Mouse (Mus musculus) neutrophil, adult 5-6 weeks (primary cell): ENCODE results near the gene Cdca8. TPM values are rescaled to one million over a fixed set of nuclear protein-coding genes. Genes with fewer than 3 reads are reported as not detected.
"Not testable (repeated sequence)": the region's sequence is repeated elsewhere in the genome, so short reads cannot be mapped to it uniquely, and the experiment has no call there.

ENCODE experiments used
- ATAC-seq: fragments of 151-379, 151-347 bp; 2 replicates; pipeline ENCODE4 v1.8.0; 2017; ENCODE audit warnings: mild to moderate bottlenecking, moderate TSS enrichment; ENCODE audit not compliant: insufficient number of reproducible peaks, poor library complexity, low FRiP score, severe bottlenecking; ENCODE audit errors: extremely low read depth
- total RNA-seq: library from RNA; stranded (forward); fragments of 200-1000 nt; gene quantifications from 2 replicates; pipeline ENCODE4 v1.2.3, GENCODE M21; 2017

The Cdca8 gene
- 0.93 and 2.1 TPM in 2 replicates for total RNA-seq

DNA sequence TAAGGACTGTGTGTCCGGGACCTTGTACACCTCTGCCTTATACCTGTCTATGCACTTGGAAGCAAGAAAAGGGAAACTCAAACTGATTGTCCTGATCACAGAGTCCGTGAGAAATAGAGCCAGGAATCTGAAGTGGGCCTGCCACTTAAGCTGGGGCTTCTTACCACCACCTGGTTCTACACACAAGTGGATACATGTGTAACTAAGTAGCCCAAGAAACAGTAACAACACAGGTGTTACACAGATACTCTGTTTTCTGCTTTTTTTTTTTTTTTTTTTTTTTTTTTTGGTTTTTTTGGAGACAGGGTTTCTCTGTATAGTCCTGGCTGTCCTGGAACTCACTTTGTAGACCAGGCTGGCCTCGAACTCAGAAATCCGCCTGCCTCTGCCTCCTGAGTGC lies at the start of gene Cdca8:
Gene Cdca8, minus strand, starts transcription at position 101 of the 400 bp plus-strand sequence.
- not testable (repeated sequence) for ATAC-seq

DNA sequence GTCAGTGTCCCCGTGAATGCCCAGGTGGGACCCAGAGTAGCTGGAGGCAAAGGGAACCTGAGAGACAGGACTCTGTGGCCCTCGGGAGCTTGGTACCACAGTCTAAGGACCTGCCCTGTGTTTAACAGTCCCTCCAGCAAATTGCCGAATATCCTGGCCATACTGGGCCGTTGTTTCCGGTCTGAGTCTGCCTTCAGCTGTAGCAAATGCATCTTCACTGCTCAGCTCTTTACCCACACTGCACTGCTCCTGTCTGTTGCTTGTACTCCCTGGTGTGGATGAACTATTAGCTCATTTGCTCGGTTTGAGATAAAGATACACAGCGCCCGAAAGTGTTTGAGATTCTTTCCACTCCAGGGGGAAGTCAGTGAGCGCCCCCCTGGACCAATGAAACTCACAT lies 49.3 kb upstream of the Cdca8 start:
- ATAC-seq = no peak

DNA sequence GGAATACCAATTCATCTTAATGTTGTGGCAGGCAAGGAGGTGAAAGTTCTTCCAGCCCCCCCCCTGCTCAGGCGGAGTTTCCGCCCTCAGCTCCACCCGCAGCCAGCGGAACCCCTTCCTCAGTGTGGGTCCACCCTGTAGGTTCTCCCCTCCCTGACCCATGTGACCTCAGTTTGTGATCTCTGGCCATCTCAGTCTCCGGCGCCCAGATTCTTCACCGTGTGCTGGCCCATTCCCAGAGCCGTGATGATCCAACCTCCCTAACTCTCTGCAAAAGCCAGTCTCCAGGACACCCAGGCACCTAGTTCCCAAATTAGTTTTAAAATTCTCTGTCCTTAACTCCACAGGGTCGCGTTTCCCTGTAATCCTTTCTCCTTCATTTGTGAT lies 48.6 kb upstream of the Cdca8 start:
- no peak for ATAC-seq

DNA sequence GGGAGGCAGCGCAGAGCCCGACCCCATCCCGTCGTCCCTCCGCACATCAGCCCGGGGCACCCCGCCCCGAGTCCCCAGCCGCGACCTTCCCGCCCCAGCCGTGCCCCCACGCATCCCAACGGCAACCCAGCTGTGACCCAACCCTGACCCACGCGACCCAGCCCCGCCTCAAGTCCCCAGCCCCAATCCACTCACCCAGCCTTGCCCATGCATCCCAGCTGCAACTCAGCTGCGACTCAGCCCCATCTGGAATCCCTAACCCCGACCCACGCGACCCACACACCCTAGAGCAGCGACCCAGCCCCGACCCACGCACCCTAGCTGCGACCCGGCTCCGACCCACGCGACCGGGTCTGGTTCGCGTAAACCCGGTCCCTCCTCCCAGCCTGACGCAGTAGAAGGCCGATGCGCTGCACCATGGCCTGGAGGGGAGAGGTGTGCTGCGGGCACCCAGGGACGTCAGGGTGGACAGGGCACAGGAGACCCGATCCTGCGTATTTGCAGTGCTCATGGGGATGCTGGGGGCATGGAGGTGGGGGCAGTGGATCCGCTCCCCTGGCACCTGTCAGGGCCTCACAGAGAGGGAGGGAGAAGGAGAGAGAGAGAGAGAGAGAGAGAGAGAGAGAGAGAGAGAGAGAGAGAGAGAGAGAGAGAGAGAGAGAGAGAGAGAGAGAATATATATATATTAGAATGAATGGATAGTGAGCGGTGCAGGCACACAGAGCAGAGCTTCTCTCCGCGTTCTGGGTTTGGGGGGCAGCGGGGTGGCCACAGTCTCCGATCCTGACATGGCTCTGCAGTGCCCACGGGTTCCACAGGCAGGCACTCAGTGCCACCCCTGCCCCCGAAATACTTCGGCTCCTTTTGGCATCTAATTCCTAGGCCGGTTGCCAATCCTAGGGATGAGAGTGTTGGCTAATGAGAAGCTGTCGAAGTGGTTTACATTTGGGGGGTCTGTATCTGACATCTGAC lies 47.9 kb upstream of the Cdca8 start:
- no peak for ATAC-seq

DNA sequence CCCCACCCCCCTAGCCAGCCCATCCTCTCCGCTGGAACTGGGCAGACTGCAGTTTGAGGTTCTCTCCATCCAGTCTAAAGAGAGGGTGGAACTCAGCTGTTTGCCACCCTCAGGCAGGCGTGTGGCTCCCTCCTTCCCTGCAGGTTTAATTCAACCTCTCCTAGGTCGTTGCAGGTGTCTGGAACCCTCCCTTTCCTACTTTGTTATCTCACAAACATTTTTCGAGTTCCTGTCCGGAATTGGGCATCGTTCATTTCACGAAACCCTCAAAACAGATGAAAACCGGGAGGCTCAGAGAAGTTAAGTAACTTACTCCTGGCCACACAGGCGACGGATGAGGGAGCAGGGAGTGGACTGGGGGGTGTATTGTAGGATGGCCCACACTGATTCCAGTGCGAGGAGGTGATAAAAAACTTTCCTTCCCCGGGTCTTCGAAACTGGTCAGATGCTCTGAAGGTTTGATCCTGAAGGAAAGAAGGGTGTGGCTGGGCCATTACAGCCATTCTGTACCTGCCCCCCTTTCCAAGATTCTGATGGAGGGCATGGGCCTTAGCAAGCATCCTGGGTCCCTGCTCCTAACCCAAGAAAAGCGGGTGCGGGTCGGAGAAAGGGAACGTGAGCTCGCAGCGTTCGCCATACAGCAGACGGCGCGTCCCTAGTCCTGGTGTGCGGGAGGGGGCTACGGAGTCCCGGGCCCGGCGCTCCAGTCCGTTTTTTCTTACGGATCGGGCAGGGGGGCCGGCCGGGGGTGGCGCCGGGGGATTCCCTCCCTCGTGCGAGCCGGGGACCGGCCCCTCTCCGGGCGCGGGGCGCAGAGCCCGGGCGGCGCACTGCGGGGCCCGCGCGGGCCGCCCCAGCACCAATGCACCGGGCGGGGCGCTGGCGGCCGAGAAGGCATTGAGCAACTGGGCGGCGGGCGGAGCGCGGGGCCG lies 46.8 kb upstream of the Cdca8 start, which contains the start of gene Rspo1:
Gene Rspo1, plus strand, starts transcription at position 760 of the 932 bp plus-strand sequence.
- no peak for ATAC-seq

DNA sequence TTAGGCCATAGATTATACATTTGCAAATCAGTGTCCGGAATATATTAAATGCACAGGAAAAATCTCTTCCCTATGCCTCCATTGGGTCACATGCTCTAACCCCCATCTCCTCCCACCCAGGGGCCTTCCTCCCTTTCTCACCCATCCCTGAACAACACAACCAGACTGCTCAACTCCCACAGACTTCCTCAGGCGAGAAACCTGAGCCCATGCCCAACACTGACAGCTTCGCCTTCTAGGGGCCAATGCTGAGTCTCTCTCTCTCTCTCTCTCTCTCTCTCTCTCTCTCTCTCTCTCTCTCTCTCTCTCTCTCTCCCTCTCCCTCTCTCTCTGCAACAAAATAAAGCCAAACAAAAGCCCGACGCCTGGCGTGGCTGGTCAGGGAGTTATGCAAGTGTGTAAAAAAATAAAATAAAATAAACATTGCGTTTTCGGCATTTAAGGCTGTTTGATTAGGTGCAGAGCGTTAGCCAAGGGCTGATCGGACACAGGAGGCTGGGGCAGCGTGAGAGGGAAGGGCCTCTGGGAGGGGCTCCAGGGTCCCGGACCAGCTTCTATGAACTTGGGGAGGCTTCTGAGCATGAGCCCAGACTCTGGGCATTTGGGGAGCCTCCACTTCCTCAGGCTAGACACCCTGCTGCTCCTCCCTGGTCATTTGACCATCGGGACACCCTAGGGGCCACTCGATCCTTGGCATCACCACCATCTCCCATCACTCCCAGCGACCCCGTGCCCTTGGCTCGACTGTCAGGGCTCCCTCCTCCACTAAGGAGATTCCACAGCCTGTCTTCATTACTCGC lies 46.0 kb upstream of the Cdca8 start:
- no peak for ATAC-seq

DNA sequence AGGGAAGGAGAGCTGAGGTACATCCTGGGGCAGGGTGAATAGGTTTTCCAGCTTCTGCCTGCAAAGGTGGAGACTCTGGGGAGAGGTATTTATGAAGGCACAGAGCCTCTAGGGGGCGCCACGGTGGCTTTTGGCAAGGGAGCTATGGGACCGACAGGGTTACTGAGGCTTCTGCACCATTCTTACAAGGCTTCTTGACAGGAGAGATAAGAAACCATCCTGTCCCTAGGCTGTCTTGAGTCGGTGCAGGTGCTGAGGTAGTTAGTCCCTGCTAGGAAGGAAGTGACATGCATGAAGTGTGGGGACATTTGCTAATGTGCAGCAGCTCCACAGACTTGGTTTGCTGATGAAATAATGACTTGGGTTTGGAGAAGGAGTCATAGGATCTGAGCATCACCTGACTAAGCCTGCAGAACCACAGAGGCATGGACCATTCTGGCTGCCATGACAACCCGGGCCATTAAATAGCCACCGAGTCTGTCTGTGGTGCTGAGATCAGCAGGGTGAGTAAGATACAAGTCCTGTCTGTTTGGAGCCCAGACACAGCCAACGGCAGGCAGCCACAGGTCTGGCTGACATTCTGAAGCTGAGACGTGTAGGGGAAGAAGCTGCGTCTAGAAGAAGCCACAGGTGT lies 44.9 kb upstream of the Cdca8 start:
- ATAC-seq = no peak

DNA sequence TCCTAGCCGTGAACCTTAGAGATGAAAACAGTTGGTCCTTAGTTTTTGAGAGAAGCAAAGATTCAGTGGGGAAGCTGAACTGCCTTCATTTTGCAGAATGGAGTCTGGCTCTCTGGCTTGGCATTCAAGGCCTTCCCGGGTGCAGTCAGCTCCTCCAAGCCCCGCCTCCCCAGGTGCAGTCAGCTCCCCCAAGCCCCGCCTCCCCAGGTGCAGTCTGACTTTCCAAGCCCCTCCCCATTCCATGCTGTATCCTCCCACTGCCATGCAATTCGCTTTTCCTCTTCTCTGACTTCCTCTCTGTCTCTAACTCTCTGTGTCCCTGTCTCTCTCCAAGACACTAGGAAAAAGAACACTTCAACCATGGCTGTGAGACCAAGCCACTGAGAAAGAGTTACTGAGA lies 39.1 kb upstream of the Cdca8 start:
- ATAC-seq = no peak

DNA sequence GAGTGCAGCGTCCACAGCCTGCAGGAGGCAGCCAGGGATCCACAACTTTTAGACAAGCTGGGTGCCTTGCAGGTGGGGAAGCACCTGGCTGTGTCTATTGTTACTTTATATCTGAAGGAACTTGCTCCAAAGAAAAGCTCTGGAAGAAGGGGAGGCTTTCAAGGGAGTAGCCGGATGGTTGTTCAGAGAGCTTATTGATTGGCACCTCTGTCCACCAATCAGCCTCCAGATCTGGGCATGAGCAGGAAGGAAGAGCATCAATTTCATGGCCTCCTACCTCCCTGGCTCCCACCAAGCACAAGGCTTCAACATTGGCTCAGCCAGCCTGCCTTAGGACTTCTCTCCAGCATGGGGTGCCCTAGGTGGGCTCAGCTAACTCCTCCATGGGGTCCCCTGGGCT lies 34.2 kb upstream of the Cdca8 start:
- ATAC-seq = no peak

DNA sequence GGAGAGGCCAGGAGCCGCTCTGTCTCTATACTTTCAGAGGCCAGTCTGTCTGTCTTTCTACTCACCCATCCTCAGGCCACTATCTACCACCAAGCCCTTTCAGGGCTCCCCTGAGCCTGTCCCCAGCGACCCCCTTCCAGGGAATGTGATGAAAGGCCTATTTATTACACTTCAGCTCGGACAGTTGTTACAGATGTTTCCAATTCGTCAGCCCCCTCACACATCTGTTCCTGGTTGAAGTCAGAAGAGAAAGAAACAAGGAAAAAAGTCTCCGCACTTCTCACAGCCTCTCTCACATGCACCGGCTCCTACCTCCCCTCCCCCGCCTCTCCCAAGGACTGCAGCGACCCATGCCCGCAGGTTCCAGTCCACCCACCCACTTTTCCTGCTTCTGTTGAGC lies 33.2 kb upstream of the Cdca8 start:
- no peak for ATAC-seq

DNA sequence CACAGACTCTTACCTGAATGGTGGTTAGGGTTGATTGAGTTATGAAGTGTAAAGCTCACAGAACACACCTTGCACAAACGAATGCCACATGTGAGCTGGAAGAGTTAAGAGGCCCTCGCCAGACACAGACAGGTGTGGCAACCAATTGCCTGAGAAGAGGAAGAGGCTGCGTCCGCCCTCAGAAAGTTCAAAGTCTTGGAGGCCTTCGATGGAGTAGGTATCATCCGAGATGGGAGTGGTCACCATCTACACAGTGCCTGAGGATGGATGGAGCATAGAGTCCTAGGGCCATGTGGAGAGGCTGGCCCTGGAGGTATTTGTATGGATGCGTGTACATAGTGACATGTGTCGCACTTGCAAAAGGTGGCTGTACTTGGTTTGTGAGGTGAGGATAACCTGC lies 32.0 kb upstream of the Cdca8 start:
- ATAC-seq = no peak

DNA sequence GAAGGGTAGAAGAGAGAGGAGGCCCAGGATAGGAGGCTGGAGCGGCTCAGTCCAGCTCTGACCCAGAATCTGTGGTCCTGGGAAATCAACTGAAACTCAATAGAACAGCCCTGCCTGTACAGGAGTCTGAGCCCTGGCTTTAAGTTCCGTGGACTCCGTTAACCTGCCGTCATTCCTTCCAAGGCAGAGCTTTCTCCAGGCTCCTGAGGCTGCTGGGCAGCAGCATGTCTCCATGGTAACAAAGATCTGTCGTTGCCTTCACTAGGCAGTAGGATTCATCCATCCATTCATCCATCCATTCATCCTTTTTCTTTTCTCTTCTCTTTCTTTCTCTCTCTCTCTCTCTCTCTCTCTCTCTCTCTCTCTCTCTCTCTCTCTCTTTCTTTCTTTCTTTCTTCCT lies 31.6 kb upstream of the Cdca8 start:
- no peak for ATAC-seq

DNA sequence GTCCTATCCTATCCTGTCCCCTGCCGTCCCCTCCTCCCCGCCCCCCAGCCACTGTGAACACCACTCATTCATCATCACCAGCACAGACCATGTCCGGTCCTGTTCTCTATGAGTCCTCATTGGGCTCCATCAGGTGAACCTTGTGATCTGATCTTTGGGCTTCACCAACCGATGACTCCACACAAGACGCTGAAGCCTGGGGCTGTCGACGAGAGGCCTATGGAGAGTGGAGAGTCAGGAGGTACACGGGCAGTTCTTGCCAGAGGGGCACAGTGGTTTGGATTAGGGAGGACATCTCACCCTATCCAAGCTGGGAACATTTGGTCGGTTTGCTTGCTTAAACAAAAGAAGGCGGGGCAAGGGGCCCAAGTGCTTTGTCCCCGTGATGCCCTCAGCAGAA lies 31.1 kb upstream of the Cdca8 start:
- ATAC-seq = no peak

DNA sequence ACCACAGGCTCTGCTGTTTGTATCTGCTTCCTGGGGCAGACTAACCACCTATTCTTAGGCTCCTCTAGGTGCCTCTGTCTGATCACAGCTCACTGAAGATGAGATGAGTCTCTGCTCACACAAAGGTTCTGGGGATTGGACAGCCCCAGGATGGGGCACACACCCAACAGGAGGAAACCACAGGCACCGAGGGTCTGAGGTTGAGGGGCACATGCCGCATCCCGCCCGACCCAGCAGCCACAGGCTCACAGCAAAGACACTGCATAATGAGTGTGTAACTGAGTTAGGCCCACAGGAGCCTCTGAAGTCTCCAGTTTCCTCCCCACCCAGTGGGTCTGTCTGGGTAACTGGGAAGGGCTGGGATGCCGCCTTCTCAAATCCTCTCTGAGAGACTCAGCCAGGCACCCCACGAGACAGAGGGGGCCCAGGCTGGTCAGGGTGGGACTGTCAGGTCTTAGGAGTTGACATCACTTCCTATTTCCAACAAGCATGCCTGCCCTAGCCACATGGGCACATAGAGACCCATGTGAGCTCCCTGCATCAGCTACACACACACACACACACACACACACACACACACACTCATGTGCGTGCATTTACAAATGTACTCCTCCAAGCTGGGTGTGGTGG lies 30.2 kb upstream of the Cdca8 start:
- ATAC-seq = no peak

DNA sequence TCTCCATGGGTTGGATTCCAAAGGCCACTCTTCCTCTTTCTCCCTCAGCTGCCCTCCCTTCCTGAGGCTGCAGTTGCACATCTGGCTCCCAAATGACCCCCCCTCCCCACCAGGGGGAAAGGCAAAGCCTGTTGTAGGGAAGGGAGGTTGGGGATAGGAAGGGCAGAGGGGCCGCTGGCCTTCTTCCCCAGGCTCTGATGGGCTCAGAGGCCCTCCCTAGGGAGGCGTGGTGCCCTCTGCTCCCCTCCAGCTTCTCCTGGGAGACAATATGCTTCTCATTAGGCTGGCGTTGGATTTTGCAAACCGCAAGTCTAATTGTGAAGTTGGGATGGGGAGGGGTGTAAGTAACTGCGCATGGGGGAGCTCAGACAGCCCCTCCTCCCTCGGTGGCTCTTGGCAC lies 29.6 kb upstream of the Cdca8 start:
- ATAC-seq = no peak

DNA sequence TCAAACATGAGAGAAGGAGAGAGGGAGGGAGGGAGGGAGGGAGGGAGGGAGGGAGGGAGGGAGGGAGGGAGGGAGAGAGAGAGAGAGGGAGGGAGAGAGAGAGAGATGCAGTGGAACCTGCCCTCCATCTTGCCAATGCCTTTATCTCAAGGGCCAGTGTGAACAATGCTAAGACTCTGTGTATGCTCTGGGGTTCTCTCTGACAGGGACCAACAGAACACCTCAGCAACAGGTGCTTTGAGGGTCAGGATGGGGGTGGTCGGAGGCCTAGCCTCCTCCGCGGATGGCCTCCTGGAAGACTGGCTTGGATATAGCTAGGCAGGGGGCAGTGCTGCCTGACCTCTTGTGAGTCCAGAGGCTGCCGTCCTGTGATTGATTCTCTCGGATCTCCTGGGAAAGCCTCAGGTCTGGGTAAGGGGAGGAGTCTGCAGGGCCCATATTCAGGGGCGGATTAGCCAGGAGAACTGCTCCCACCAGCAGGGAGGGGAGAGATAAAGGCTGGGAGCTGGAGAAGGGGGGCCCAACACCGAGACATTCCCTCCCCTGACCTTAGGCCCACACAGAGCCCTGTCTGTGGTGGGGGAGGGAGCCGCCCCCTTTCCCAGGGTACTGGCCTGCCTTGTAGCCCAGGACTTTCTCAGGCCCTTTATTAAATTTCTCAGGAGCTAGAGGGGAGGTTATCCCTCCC lies 25.9 kb upstream of the Cdca8 start:
- no peak for ATAC-seq

DNA sequence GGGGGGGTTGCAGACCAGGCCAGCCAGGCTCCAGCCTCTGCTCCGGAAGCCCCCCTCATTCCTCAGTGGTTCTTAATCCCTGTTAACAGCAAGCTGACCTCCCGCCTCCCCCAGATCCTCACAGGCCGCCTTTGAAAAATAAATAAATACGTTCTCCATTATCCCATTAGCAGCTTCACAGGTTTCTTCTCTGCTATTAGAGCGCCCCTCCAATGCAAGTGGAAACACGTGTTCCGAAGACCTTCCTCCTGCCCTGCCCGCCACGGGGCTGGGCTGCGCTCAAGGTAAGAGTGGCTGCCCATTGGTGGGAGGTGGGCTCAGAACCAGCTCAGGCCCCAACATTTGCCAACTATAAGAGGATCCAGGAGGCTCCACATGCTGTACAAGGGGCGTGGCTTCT lies 23.5 kb upstream of the Cdca8 start:
- ATAC-seq = no peak

DNA sequence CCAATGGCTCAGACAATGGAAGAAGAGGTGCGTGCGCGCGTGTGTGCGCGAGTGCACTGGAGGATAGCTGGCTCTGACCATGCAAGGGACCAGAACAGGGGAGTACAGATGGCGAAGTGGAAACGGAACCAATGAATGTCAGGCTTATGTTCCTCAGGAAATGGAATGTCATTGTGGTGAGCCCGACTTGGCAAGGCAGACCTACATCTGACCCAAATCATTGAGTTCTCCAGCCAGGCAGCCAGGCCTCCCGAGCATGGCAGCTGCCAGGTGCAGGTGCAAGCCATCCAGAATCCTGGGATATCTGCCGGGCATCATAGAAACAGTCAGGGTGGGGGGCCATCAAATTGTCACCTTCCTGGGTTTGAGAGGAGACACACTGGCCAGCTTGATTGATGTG lies 21.8 kb upstream of the Cdca8 start:
- ATAC-seq = no peak
